Mouse (Mus musculus) kidney, postnatal 0 days (tissue): ENCODE measurements around the gene Prkcd. TPM values are rescaled to one million over a fixed set of nuclear protein-coding genes. Genes with fewer than 3 reads are reported as not detected.

Experiments used
- ATAC-seq: fragments of 200-750 bp; cut with Nextera tagmentation; replicated peaks from 2 replicates; pipeline ENCODE4 v1.8.0; 2017; ENCODE audit warnings: low read depth, moderate number of reproducible peaks, moderate TSS enrichment, moderate library complexity; ENCODE audit not compliant: low FRiP score
- DNase-seq: peaks from one replicate; pipeline ENCODE4 v3.0.0-alpha.2; 2016; ENCODE audit warnings: low spot score
- H3K27ac ChIP-seq: fragments of 300-500 bp; sonication (generic); 2 replicates; pipeline ENCODE4 v1.5.1; 2014; ENCODE audit warnings: mild to moderate bottlenecking
- H3K27me3 ChIP-seq: fragments of 300-500 bp; sonication (generic); 2 replicates; pipeline ENCODE4 v1.6.1; 2014; ENCODE audit warnings: low read length, mixed read lengths; ENCODE audit not compliant: insufficient read depth
- H3K36me3 ChIP-seq: fragments of 300-500 bp; sonication (generic); 2 replicates; pipeline ENCODE4 v1.6.1; 2014; ENCODE audit warnings: low read length, mixed read lengths; ENCODE audit not compliant: insufficient read depth
- H3K4me1 ChIP-seq: fragments of 300-500 bp; sonication (generic); replicated peaks from 2 replicates; pipeline ENCODE4 v1.6.1; 2014; ENCODE audit warnings: antibody characterized with exemption, low read length, mixed read lengths; ENCODE audit not compliant: insufficient read depth
- H3K4me2 ChIP-seq: fragments of 300-500 bp; sonication (generic); 2 replicates; pipeline ENCODE4 v1.6.1; 2014; ENCODE audit warnings: mild to moderate bottlenecking, low read length, moderate library complexity, mixed read lengths
- H3K4me3 ChIP-seq: fragments of 300-500 bp; sonication (generic); replicated peaks from 2 replicates; pipeline ENCODE4 v1.5.1; 2014; ENCODE audit warnings: low read depth, low read length
- H3K9ac ChIP-seq: fragments of 300-500 bp; sonication (generic); 2 replicates; pipeline ENCODE4 v1.6.1; 2014; ENCODE audit warnings: low read depth, low read length
- H3K9me3 ChIP-seq: fragments of 300-500 bp; sonication (generic); replicated peaks from 2 replicates; pipeline ENCODE4 v1.6.1; 2016; ENCODE audit warnings: low read length, inconsistent platforms, mixed read lengths
- CTCF ChIP-seq: IDR thresholded peaks from 2 replicates; pipeline ENCODE4 v1.5.1; 2016; ENCODE audit warnings: antibody characterized with exemption, low read depth, mild to moderate bottlenecking, moderate library complexity
- WGBS: fragments of 180-500 bp; shearing (Covaris S2); extraction: QIAGEN DNeasy Blood & Tissue Kit; methylation state at CpG from one replicate; pipeline ENCODE4 v1.1.7; 2014; 5-methylcytosine and 5-hydroxymethylcytosine counted together
- polyA plus RNA-seq: library from polyadenylated mRNA; unstranded; fragments of >200 nt; fragmentation: Nextera tagmentation; extraction: Ambion mirVana; gene quantifications from 2 replicates; pipeline ENCODE4 v1.2.1, GENCODE M21; 2015

Gene Prkcd
- polyA plus RNA-seq, 1 experiment from 2014 or later, result 44.9 TPM

DNA sequence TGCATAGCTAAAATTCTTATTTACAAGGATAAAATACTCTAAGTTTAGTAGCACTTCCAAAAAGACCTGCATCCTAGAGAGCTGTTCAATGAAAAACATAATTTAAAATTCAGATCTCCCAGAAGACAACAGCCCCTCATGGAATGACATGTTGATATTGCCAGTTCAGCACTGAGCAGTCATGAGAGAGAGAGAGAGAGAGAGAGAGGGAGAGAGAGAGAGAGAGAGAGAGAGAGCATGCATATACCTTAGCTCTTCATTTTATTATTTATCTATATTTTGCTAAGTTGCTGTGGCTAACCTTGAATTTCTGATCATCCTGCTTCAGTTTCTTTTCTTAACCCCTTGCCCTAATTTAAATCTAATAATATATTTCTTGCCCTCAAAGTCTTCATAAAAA, 63.7 kb downstream of the Prkcd start:
- no peak for TF ChIP-seq CTCF
- Histone ChIP-seq H3K9ac (no peak overlapping the region), H3K36me3 (peaks cover 62% of the 10 kb centered on the region), H3K4me3 (no peak overlapping the region), H3K9me3 (no peaks in the 10 kb centered on the region), H3K4me1 (peaks cover 4% of the 10 kb centered on the region; the same call in 1 of the 2 replicates), H3K27me3 (no peaks in the 10 kb centered on the region), H3K4me2 (no peak overlapping the region), H3K27ac (no peak overlapping the region)
- no peak for ATAC-seq
- DNase-seq, result no peak

DNA sequence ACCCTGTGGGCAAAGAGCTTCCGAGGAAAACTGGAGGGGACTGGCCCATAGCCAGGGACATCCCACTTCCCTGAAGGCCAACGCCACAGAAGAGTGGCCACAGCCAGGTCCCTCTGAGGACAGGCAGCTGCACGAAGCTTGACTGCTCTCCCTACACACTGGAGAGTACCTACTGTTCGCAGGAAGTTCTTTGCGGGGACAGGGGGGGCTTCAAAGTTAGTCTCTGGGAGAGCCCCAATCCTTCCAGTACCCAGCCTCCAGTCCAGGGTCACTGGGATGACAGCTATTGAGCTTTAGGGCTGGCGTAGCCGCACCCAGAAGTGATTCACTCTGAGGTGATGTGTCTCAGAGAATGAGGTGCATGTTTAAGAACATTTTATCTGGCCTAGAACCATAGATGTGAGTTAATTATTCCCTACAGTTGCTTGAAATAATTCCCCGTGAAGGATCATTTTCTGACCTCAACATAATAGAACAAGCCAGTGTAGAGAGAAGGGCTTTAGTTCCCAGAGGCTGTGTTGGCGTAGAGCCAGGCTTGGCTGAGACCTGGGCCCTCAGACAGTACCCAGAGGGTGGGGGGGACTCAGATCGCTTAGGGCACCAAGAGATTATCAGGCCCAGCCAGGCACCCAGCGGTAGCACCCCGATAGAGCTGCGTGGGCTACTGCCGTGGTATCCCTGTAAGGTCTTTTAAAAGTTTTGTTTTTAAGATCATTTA, 64.4 kb downstream of the Prkcd start:
- Histone ChIP-seq H3K9me3 (no peaks in the 10 kb centered on the region), H3K4me1 (peaks cover 4% of the 10 kb centered on the region; the same call in 1 of the 2 replicates), H3K27me3 (no peaks in the 10 kb centered on the region), H3K4me2 (no peak overlapping the region; the same call in 1 of the 2 replicates), H3K9ac (no peak overlapping the region), H3K4me3 (no peak overlapping the region), H3K36me3 (peaks cover 55% of the 10 kb centered on the region), H3K27ac (peak overlapping the region; percentile 75)
- peak; percentile 41 for ATAC-seq
- TF ChIP-seq CTCF, result no peak
- peak; percentile 33 for DNase-seq
- 74% methylated on average over 14 of the region's 14 CpGs for WGBS

DNA sequence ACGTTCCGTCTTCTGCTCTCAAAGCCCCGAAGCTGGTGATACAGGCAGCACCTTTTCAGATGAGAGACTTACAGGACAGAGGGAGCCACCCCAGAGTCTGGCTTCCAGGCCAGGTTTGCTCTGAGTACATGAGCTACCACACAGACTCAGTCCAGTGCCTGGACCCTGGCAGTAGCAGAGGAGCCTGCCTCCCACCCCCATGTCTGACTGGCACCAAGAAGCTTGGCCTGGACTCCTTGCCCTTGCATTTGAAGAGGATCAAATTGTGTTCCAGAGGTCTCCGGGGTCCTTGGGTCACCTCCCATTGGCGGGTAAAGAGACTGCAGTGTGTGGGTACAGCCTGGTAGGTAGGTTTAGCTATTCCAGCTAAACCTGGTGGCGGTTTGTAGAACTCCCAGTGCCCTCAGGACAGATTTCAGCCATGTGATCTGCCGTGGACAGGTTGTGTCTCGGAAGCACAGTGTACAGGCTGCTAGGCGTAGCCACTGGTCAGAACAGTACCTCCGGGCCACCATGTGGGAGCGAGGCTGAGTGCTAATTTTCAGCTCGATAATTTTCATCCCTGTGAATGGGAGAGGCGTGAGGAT, 65.1 kb downstream of the Prkcd start:
- no peak overlapping the region for H3K4me2 ChIP-seq
- H3K9ac ChIP-seq, result no peak overlapping the region
- TF ChIP-seq CTCF, result no peak
- H3K36me3 ChIP-seq, result peaks cover 51% of the 10 kb centered on the region
- ATAC-seq (peak; percentile 42), DNase-seq (no peak)
- H3K4me1 ChIP-seq, result peaks cover 4% of the 10 kb centered on the region; the same call in 1 of the 2 replicates
- H3K27me3 ChIP-seq, result no peaks in the 10 kb centered on the region
- no peak overlapping the region for H3K4me3 ChIP-seq
- H3K27ac ChIP-seq, result peak overlapping the region; percentile 75
- H3K9me3 ChIP-seq, result no peaks in the 10 kb centered on the region
- 81% methylated on average over 13 of the region's 13 CpGs for WGBS

DNA sequence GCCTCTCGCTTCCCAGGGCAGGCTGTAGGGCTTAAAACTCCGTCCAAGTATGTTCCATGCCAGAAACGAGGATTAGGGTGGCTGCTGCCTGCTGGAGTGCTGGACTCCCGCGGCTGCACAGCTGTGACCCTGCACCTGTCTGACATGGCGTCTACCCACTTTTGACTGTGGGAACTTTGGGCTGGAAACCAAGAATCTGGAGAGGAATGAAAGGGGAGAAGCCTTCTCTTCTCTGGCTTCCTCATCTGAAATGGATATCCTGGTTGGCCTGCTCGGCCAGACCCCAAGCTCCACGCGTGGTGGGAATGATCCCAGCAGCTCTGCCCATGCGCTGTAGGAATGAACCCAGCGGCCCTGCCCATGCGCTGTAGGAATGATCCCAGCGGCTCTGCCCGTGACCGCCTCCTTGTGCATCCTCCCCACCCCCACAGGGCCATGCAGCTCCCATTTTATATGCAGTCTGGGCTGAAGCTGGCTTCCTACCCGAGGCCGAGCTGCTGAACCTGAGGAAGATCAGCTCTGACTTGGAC, 66.6 kb downstream of the Prkcd start:
- Histone ChIP-seq H3K27me3 (no peaks in the 10 kb centered on the region), H3K4me1 (peaks cover 4% of the 10 kb centered on the region; the same call in 1 of the 2 replicates), H3K4me3 (no peak overlapping the region), H3K27ac (no peak overlapping the region), H3K36me3 (peaks cover 42% of the 10 kb centered on the region; the same call in 1 of the 2 replicates), H3K4me2 (no peak overlapping the region), H3K9ac (no peak overlapping the region), H3K9me3 (no peaks in the 10 kb centered on the region)
- peak; percentile 27 for DNase-seq
- 66% methylated on average over 17 of the region's 17 CpGs for WGBS
- ATAC-seq, result no peak
- TF ChIP-seq CTCF, result no peak

DNA sequence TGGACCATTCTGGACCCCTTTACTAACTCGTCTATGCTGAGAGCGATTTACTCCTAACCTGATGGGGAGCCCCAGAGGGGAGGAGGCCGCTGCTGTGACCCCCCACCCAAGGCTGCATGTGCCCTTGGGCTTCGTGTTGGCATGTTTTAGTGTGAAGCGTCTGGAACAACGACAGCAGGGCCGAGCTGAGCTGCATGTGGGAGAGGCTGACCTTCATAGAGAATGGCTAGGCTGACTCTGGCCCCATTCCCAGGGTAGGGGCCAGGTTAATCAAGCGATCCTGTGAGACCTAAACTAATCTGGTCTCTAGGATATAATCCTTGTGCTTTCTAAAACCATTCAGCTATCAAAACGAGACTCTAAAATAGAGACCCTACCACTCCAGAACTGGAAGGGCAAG, 68.3 kb downstream of the Prkcd start:
- peaks cover 33% of the 10 kb centered on the region; the same call in 1 of the 2 replicates for H3K36me3 ChIP-seq

DNA sequence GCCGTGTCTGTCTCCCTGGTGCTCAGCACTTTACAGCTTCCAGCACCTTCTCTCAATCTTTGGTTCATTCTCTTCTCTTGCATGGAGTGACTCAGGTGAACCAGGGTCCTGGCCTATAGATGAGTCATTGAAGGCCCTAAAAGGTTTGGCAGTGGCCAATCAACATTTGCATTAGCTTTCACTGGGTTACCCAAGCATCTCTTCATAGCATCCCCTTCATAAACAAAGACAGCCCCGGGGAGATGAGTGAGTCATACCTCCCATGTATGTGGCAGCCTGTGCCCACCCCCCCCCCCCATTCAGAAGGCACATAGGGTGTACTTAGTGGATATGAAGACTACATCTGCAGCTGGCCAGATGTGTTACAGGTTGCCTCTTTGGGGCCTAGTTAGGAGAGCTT, 69.4 kb downstream of the Prkcd start:
- DNase-seq (no peak), ATAC-seq (no peak)
- Histone ChIP-seq H3K4me1 (peaks cover 4% of the 10 kb centered on the region; the same call in 1 of the 2 replicates), H3K4me2 (no peak overlapping the region), H3K9me3 (no peaks in the 10 kb centered on the region), H3K27me3 (no peaks in the 10 kb centered on the region), H3K4me3 (no peak overlapping the region), H3K9ac (no peak overlapping the region), H3K27ac (no peak overlapping the region), H3K36me3 (peaks cover 32% of the 10 kb centered on the region; the same call in 1 of the 2 replicates)
- WGBS, result 81% methylated on average over 2 of the region's 2 CpGs
- TF ChIP-seq CTCF, result no peak

More for the DNA sequence above, 68.3 kb downstream of the Prkcd start:
- Histone ChIP-seq H3K4me3 (no peak overlapping the region), H3K9ac (no peak overlapping the region), H3K27me3 (no peaks in the 10 kb centered on the region), H3K27ac (peak overlapping the region; percentile 77; the same call in 1 of the 2 replicates), H3K4me1 (peaks cover 4% of the 10 kb centered on the region; the same call in 1 of the 2 replicates), H3K4me2 (no peak overlapping the region), H3K9me3 (no peaks in the 10 kb centered on the region)
- WGBS, result 50% methylated on average over 9 of the region's 9 CpGs
- ATAC-seq (no peak), DNase-seq (no peak)
- TF ChIP-seq CTCF, result no peak
